Mouse (Mus musculus): ENCODE data around the gene Nat8f7. TPM values are rescaled to one million over a fixed set of nuclear protein-coding genes. Genes with fewer than 3 reads are reported as not detected.
"Not testable (repeated sequence)": the region's sequence is repeated elsewhere in the genome, so short reads cannot be mapped to it uniquely, and the experiment has no call there.

Nat8f7 gene
- total RNA-seq (2021), result 1 to 10 TPM; 3.7 to 4.8 TPM
- long read RNA-seq, experiment 1, partial matches to known transcripts, result 0 of 1 reads
- long read RNA-seq, experiment 1, other reads (novel, unspliced or antisense), result 1 of 1 reads
- long read RNA-seq, experiment 2, result 0 reads

DNA sequence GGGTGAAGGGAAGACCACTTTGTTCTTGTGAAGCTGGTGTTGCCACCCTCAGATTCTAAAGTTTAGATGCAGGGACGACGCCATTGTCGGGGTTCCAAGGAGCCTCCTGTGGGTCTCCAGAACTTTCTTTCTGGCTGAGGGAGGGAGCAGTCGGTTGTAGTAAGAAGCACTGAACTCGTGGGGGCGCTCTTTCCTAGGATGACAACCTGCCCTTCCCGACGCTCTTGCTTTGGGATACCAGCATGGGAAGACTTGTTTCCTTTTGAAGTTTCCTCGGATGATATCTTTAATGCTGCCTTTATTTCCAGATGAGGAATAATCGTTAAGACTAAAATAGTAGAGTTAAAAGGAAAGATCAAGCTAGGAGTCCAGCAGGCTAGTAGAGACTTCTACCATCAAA lies at the start of gene Nat8f7:
Gene Nat8f7, minus strand, starts transcription at position 101 of the 400 bp plus-strand sequence.
- peak; percentile 38 for TF ChIP-seq CTCF (conservative IDR thresholded peaks at IDR 0.05)
- not testable (repeated sequence) for H3K27ac ChIP-seq; H3K4me3 ChIP-seq; DNase-seq (ENCODE audit: low spot score in 2 of 2)

DNA sequence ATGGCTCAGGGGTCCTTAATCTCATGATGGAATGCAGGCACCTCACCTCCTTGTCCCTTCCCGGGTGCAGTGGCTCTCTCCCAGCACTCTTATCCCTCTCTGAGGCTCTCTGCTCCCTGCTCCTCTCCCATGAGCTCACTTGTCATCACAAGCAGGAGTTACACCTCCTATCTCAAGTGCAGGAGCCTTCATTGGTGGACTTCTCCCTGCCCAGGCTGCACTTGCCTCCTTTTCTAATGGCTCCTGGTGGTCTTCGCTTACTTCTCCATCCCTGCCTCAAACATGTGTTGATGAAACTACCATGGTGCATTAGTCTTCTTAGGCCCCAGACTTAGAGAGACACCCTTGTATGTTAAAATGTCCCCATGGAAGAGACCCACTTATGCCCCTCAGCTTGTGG lies 49.7 kb upstream of the Nat8f7 start:
- not testable (repeated sequence) for DNase-seq (ENCODE audit: low spot score in 2 of 2); H3K27ac ChIP-seq

DNA sequence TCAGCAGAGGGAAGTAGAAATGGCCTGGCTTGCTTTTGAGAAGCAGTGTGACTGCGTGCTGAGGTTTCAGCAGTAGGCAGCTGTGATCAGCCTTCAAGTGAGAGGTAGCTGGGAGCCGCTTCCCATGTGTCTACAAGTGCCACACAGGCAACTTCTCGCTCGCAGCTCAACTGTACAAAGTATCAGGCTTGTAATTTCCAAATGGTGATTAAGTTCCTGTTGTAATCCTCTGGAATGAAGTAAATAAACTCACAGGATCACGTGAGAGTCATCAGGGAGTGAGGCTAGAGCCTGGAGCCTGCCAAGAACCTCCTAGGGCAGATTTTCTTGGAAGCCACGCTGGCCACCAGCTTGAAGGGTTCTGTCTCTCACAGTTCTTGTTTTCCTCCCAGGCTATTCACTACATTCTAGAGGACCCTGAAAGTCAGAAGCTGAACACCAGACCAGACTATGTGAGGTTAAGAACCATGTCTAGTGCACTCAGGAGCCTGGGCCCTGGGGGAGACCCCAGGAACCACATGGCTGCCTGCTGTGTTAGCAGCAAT lies 42.8 kb upstream of the Nat8f7 start:
- DNase-seq (ENCODE audit: low spot score in 2 of 2); H3K4me3 ChIP-seq; H3K27ac ChIP-seq: not testable (repeated sequence)

More for the DNA sequence above, 49.7 kb upstream of the Nat8f7 start:
- not testable (repeated sequence) for H3K4me3 ChIP-seq

DNA sequence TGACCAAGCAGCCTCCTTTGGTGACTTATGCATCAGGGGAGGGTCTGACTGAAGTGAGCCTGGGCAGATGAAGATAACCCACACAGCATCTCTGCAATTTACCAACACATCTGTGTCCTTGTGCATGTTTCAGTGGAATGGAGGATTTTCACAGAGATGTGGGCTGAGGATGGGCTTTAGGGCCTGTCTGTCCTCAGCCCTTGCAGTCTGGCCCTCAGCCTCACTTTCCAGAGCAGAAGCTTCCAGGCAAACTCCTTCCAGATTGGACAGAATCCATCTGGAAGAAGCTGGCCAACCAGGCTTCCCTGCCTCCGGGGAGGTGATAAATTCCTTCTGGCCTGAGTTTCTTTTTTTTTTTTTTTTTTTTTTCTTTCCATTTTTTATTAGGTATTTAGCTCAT lies 3.4 kb downstream of the Nat8f7 start:
- not testable (repeated sequence) for DNase-seq (ENCODE audit: low spot score in 2 of 2); H3K4me3 ChIP-seq; H3K27ac ChIP-seq

DNA sequence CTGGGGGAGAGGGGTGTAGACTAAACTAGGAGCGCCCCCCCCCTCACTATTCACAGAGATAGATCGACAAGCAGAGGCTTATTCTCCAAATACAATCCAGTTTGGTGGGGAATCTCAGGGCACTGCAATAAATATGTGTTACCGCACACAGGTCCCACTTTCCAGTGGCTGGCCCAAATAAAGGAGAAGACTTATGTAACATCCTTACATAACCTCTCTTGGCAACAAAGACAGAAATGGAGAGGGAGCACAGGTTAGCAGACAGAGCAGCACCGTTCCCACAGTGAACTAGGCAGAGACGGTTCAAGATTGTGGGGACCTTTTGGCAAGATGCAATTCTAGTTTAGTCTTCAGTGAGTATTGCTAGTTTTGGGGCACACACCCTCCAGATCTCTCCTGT lies 3.8 kb downstream of the Nat8f7 start:
- not testable (repeated sequence) for H3K4me3 ChIP-seq; DNase-seq (ENCODE audit: low spot score in 2 of 2); H3K27ac ChIP-seq

DNA sequence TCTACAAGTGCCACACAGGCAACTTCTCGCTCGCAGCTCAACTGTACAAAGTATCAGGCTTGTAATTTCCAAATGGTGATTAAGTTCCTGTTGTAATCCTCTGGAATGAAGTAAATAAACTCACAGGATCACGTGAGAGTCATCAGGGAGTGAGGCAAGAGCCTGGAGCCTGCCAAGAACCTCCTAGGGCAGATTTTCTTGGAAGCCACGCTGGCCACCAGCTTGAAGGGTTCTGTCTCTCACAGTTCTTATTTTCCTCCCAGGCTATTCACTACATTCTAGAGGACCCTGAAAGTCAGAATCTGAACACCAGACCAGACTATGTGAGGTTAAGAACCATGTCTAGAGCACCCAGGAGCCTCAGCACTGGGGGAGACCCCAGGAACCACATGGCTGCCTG lies 11.1 kb downstream of the Nat8f7 start:
- H3K27ac ChIP-seq; DNase-seq (ENCODE audit: low spot score in 2 of 2); H3K4me3 ChIP-seq: not testable (repeated sequence)

Small RNAs within 50 kb of the gene (microRNA-seq; reads per million reads assigned to microRNA genes)
- gene Gm27317, result 0 reads per million in 2 experiments

Other genes starting within 250 kb of the Nat8f7 start
- 10 to 100 TPM; 84.7 to 90.8 TPM for gene Fbxo41, start 210.2 kb downstream of the Nat8f7 start, total RNA-seq (2021)
- gene Egr4, start 199.6 kb downstream of the Nat8f7 start, total RNA-seq (2021), result 10 to 100 TPM; 20.5 to 27.6 TPM
- 1 to 10 TPM; 6.5 to 8.2 TPM for gene Alms1, start 125.7 kb downstream of the Nat8f7 start, total RNA-seq (2021)
- gene Nat8f3, start 52.5 kb upstream of the Nat8f7 start, total RNA-seq (2021), result 1 to 10 TPM; 1.2 to 3.0 TPM
- 1 to 10 TPM in 1 of 2 experiments, under 1 TPM in 1; 0.88 to 1.7 TPM for gene Nat8f6, start 107.7 kb upstream of the Nat8f7 start, total RNA-seq (2021)
- 1 to 10 TPM; 5.6 to 6.8 TPM for gene Nat8f5, start 107.8 kb upstream of the Nat8f7 start, total RNA-seq (2021)
- 1 to 10 TPM; 4.6 TPM for gene Nat8, start 118.9 kb upstream of the Nat8f7 start, total RNA-seq (2021)
- gene Nat8f2, start 156.0 kb upstream of the Nat8f7 start, total RNA-seq (2021), result 1 to 10 TPM; 2.6 to 3.0 TPM
- gene Nat8f4, start 191.7 kb upstream of the Nat8f7 start, total RNA-seq (2021), result 1 to 10 TPM; 7.7 to 7.9 TPM
- 10 to 100 TPM; 80.4 to 90.2 TPM for gene Tprkb, start 198.7 kb upstream of the Nat8f7 start, total RNA-seq (2021)
- gene Nat8f1, start 202.5 kb upstream of the Nat8f7 start, total RNA-seq (2021), result 10 to 100 TPM; 30.2 to 31.2 TPM
- gene Dusp11, start 248.5 kb upstream of the Nat8f7 start, total RNA-seq (2021), result 10 to 100 TPM; 77.9 to 85.5 TPM

All from layer of hippocampus, adult 2 months (tissue).